Mouse (Mus musculus) stomach, embryonic 14.5 days (tissue): Measurements from ENCODE around the gene Def6. TPM values are rescaled to one million over a fixed set of nuclear protein-coding genes. Genes with fewer than 3 reads are reported as not detected.

Experiments used
- ATAC-seq: fragments of 200-750 bp; cut with Nextera tagmentation; 2 replicates; pipeline ENCODE4 v1.8.0; 2017; ENCODE audit warnings: low read depth, moderate TSS enrichment; ENCODE audit not compliant: insufficient number of reproducible peaks, insufficient read depth, low FRiP score
- H3K27ac ChIP-seq: fragments of 300-500 bp; sonication (generic); 2 replicates; pipeline ENCODE4 v1.5.1; 2014; ENCODE audit warnings: mild to moderate bottlenecking, low read length, moderate library complexity, mixed read lengths
- H3K27me3 ChIP-seq: fragments of 300-500 bp; sonication (generic); 2 replicates; pipeline ENCODE4 v1.6.1; 2014; ENCODE audit warnings: low read length, control low read depth, mixed read lengths; ENCODE audit not compliant: control insufficient read depth, insufficient read depth
- H3K36me3 ChIP-seq: fragments of 300-500 bp; sonication (generic); 2 replicates; pipeline ENCODE4 v1.6.1; 2014; ENCODE audit warnings: mild to moderate bottlenecking, control low read depth, low read length, moderate library complexity, mixed read lengths; ENCODE audit not compliant: control insufficient read depth, insufficient read depth
- H3K4me1 ChIP-seq: fragments of 300-500 bp; sonication (generic); 2 replicates; pipeline ENCODE4 v1.6.1; 2014; ENCODE audit warnings: low read length, control low read depth, mixed read lengths; ENCODE audit not compliant: control insufficient read depth, insufficient read depth
- H3K4me2 ChIP-seq: fragments of 300-500 bp; sonication (generic); replicated peaks from 2 replicates; pipeline ENCODE4 v1.6.1; 2014; ENCODE audit warnings: low read depth, low read length, control low read depth
- H3K4me3 ChIP-seq: fragments of 300-500 bp; sonication (generic); 2 replicates; pipeline ENCODE4 v1.5.1; 2014; ENCODE audit warnings: low read depth, low read length, control low read depth
- H3K9ac ChIP-seq: fragments of 300-500 bp; sonication (generic); replicated peaks from 2 replicates; pipeline ENCODE4 v1.6.1; 2014; ENCODE audit warnings: low read depth, mild to moderate bottlenecking, control low read depth, low read length, moderate library complexity, mixed read lengths
- H3K9me3 ChIP-seq: fragments of 300-500 bp; sonication (generic); 2 replicates; pipeline ENCODE4 v1.6.1; 2016; ENCODE audit warnings: low read depth, low read length, control low read depth; ENCODE audit not compliant: control insufficient read depth
- WGBS: fragments of 180-500 bp; shearing (Covaris S2); extraction: QIAGEN DNeasy Blood & Tissue Kit; methylation state at CpG from one replicate; pipeline ENCODE4 v1.1.7; 2014; 5-methylcytosine and 5-hydroxymethylcytosine counted together
- polyA plus RNA-seq: library from polyadenylated mRNA; unstranded; fragments of >200 nt; fragmentation: Nextera tagmentation; extraction: Ambion mirVana; gene quantifications from 2 replicates; pipeline ENCODE4 v1.2.1, GENCODE M21; 2014

The Def6 gene
- polyA plus RNA-seq, 1 experiment from 2014 or later: 4.1 TPM

DNA sequence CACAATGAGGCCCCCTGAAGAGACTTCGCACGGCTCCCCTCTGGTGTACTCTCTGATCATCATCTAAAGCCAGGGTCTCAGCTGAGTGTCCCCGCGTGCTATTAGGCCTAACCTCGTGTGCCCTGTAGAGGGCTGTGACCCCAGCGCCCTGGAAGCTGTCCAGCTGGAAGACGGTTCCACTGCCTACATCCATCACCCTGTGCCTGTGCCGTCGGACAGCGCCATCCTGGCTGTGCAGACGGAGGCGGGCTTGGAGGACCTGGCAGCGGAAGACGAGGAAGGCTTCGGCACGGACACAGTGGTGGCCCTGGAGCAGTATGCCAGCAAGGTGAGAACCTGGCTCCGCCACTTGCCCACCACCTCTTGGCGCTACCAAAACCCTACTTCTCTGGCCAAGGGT is 9.9 kb upstream of the Def6 start:
- Histone ChIP-seq H3K36me3 (peaks cover 55% of the 10 kb centered on the region), H3K27me3 (no peaks in the 10 kb centered on the region), H3K9ac (no peak overlapping the region), H3K4me1 (no peaks in the 10 kb centered on the region), H3K9me3 (no peaks in the 10 kb centered on the region), H3K4me2 (no peak overlapping the region), H3K27ac (no peak overlapping the region), H3K4me3 (no peak overlapping the region)
- ATAC-seq: no peak
- 51% methylated on average over 18 of the region's 18 CpGs for WGBS

DNA sequence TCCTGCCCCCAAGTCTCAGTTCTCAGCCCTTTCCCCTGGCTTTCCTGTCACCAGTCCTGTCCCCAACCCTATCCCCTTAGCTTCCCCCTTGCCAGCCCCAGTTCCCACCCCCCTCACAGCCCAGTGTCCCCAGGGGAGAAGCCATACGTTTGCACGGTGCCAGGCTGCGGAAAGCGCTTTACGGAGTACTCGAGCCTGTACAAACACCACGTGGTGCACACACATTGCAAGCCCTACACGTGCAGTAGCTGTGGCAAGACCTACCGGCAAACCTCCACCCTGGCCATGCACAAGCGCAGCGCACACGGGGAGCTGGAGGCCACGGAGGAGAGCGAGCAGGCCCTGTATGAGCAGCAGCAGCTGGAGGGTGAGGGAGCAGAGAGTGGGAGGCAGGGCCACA is 5.6 kb upstream of the Def6 start:
- H3K9me3 ChIP-seq: no peaks in the 10 kb centered on the region
- no peak overlapping the region for H3K9ac ChIP-seq
- no peak overlapping the region for H3K4me3 ChIP-seq
- peaks cover 42% of the 10 kb centered on the region for H3K36me3 ChIP-seq
- H3K27me3 ChIP-seq: no peaks in the 10 kb centered on the region
- H3K4me2 ChIP-seq: no peak overlapping the region
- no peaks in the 10 kb centered on the region for H3K4me1 ChIP-seq
- ATAC-seq: no peak
- WGBS: 77% methylated on average over 14 of the region's 14 CpGs
- no peak overlapping the region for H3K27ac ChIP-seq

DNA sequence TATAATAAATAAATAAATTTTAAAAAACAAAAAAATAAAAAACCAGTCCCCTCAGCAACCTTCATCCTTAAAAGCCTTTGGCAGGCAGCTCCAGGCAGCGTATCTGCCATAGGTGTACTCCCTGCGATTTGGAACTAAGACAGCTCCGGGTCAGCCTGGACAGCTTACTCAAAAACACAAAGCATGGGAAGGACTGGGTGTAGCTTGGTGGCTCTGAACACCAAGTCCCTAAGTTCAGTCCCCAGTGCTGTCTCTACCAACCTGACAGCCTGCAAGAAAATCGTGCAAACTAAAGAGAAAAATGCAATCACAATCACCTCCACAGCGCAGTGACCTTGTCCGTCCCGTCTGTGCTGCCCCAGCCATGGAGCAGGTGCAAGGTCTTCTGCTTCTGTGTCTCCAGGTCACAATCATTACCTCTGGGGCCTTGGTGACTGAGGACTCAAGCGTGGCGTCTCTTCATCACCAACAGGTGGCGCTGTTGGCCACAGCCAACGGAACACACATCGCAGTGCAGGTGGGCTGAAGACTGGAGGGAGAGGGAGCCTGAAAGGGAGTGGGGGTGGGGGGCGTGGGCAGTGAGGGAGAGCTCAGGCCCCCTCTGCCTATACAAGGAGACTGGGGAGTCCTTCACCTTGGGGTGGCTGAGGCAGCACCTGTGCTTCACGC is 3.4 kb upstream of the Def6 start:
- no peak for ATAC-seq
- Histone ChIP-seq H3K27ac (no peak overlapping the region), H3K9me3 (no peaks in the 10 kb centered on the region), H3K4me2 (no peak overlapping the region), H3K4me3 (no peak overlapping the region), H3K9ac (no peak overlapping the region), H3K27me3 (no peaks in the 10 kb centered on the region), H3K4me1 (peaks cover 8% of the 10 kb centered on the region; the same call in 1 of the 2 replicates), H3K36me3 (peaks cover 33% of the 10 kb centered on the region)
- WGBS: 40% methylated on average over 14 of the region's 14 CpGs

DNA sequence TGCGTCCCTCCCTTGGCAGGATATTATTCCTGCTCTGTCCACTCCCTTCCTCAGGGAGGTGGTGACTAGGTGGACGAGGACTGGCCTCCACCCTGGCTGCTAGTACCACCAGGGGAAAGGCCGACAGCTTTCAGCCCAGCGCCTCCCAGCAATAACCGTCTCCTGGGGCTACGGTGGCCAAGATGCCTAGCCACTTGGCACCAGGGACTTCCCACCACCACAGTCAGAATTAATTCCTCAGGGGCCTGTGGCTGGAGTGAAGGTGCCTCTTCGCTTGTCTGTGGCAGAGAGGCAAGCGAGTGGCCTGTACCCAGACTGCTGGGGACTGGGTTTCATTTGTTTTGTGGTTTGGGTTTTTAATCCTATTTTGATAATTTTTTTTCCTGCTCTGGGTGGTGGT is 2.1 kb upstream of the Def6 start:
- peaks cover 27% of the 10 kb centered on the region for H3K36me3 ChIP-seq
- no peak overlapping the region for H3K27ac ChIP-seq
- no peak overlapping the region for H3K4me2 ChIP-seq
- WGBS: 94% methylated on average over 8 of the region's 8 CpGs
- no peak overlapping the region for H3K4me3 ChIP-seq
- H3K9me3 ChIP-seq: no peaks in the 10 kb centered on the region
- peaks cover 8% of the 10 kb centered on the region; the same call in 1 of the 2 replicates for H3K4me1 ChIP-seq
- H3K9ac ChIP-seq: no peak overlapping the region
- no peaks in the 10 kb centered on the region for H3K27me3 ChIP-seq
- no peak for ATAC-seq

DNA sequence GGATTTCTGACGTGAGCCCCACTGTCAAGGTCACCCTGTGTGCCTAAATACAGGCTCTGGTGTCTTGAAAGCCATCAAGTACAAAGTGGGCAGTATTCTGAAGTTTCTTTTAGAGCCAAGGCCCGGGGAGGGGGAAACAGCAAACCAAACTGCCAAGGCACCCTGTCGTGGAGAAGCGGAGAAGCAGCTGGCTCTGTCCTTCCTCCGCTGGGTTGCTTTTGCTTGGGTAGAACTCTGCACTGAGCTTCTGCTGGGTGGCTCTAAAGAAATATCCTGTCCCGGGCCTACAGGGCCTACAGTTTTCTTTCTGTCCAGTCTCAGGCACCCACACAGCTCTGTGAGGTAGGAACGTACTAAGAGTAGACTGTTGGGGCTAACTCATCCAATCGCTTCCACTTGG is 486 bp upstream of the Def6 start:
- peaks cover 11% of the 10 kb centered on the region; the same call in 1 of the 2 replicates for H3K36me3 ChIP-seq
- 68% methylated on average over 8 of the region's 8 CpGs for WGBS
- no peaks in the 10 kb centered on the region for H3K9me3 ChIP-seq
- H3K27me3 ChIP-seq: no peaks in the 10 kb centered on the region
- H3K9ac ChIP-seq: 0 out of 2 replicates have a peak overlapping the region, but pooled peaks have one; percentile 14
- H3K4me2 ChIP-seq: no peak overlapping the region
- ATAC-seq: no peak
- peak overlapping the region; percentile 73 for H3K27ac ChIP-seq
- H3K4me3 ChIP-seq: no peak overlapping the region
- H3K4me1 ChIP-seq: peaks cover 12% of the 10 kb centered on the region; the same call in 1 of the 2 replicates

DNA sequence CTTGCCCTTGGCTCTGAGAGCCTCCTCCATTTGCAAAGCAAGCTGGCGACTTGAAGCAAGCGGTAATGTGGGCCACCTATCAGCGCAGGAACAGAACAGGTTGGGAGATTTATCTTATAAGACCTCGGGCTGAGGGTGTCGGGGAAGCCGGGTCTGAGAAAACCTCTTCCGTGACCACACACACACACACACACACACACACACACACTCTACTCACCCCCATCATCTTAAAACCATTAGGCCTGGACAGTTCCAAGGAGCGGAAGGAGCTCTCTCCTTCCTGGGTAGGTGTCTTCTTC is 685 bp downstream of the Def6 start:
- 71% methylated on average over 8 of the region's 8 CpGs for WGBS
- peaks cover 12% of the 10 kb centered on the region; the same call in 1 of the 2 replicates for H3K4me1 ChIP-seq
- H3K9ac ChIP-seq: peak overlapping the region; percentile 38
- H3K27ac ChIP-seq: no peak overlapping the region
- ATAC-seq: no peak
- peak overlapping the region; percentile 71 for H3K4me2 ChIP-seq
- no peaks in the 10 kb centered on the region for H3K9me3 ChIP-seq
- H3K4me3 ChIP-seq: peak overlapping the region; percentile 28; the same call in 1 of the 2 replicates
- peaks cover 6% of the 10 kb centered on the region; the same call in 1 of the 2 replicates for H3K36me3 ChIP-seq
- H3K27me3 ChIP-seq: no peaks in the 10 kb centered on the region

DNA sequence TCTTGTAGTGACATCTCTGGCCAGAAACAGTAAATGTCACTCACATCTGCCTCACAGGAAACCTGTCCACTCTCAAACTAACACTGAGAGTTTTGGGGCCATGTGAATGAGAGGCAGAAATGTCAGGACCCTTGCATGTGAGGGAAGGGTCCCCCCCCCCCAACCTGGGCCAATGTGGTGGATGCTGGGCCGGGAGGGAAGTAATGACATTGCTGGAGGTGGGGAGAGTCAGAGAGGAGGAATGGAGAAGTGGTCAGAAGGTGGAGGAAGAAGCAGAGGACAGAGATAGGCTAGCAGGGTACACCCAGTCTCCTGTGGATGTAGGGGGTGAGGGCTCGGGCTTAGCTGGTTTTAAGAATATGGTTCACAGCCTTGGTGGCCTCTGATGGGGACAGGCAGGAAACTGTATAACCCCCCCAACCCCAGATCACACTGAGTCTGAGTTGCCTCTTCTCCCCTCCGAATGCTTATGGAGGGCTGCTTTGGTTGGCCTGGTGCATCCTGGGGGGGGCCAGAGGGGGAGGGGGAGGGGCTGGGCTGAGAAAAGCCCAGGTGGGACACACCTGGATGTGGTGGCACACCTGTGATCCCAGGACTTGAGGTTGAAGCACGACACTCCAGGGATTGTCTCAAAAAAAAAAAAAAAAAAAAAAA is 2.0 kb downstream of the Def6 start:
- peaks cover 6% of the 10 kb centered on the region; the same call in 1 of the 2 replicates for H3K36me3 ChIP-seq
- ATAC-seq: no peak
- H3K27me3 ChIP-seq: no peaks in the 10 kb centered on the region
- no peak overlapping the region for H3K4me2 ChIP-seq
- H3K9ac ChIP-seq: no peak overlapping the region
- H3K4me1 ChIP-seq: peaks cover 12% of the 10 kb centered on the region; the same call in 1 of the 2 replicates
- no peak overlapping the region for H3K4me3 ChIP-seq
- no peak overlapping the region for H3K27ac ChIP-seq
- no peaks in the 10 kb centered on the region for H3K9me3 ChIP-seq
- 66% methylated on average over 4 of the region's 4 CpGs for WGBS

DNA sequence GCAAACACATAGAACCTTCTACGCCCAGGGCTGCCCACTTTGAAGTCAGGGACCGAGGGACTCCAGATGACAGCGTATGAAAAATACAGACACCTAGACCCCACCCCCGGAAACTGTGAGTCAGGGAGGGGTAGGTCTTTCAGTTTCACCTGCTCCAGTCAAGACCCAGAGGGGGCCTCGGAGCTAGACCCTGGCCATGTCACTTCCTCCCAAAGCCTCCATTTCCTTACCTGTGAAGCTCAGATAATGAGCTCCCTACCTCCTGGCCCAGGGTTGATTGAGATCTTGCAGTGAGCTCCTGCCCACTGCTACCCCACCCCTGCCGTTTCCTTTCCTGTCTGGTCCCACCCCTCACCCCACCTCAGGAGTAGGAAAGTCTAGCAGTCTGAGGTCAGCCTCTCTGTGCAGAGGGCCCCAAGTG is 4.4 kb downstream of the Def6 start:
- no peak for ATAC-seq
- Histone ChIP-seq H3K9ac (no peak overlapping the region), H3K4me1 (peaks cover 12% of the 10 kb centered on the region; the same call in 1 of the 2 replicates), H3K4me2 (no peak overlapping the region), H3K27me3 (no peaks in the 10 kb centered on the region), H3K9me3 (no peaks in the 10 kb centered on the region), H3K27ac (no peak overlapping the region), H3K4me3 (no peak overlapping the region), H3K36me3 (no peaks in the 10 kb centered on the region)
- WGBS: 61% methylated on average over 6 of the region's 6 CpGs
